In genomic region chr13:68997386-68997785, GRCm38 (mm10) we compare ENCODE assay signal across 10 mouse cellular contexts. TPM values are rescaled to one million over a fixed set of nuclear protein-coding genes. Genes with fewer than 3 reads are reported as not detected.
A peak's percentile ranks its signal among the peaks of the same experiment; 100 is the strongest.
DNase-seq lines count a peak whose midpoint lies in the region; ATAC-seq and TF ChIP-seq lines count a peak whose summit lies in the region.
"Had no signal": no experiment of that assay in that cellular context is flagged by ENCODE, and none has a peak within 500 bp of the region (broad histone marks: within the 10 kb centered on the region; RNA-seq: fewer than 3 reads in every experiment).

No protein-coding gene starts in this region.

- ATAC-seq in heart, embryonic 12.5 days (ENCODE audit: insufficient number of reproducible peaks, low FRiP score) = no peak
- no peak for ATAC-seq in forebrain, postnatal 0 days
- no peak for ATAC-seq in midbrain, embryonic 12.5 days (ENCODE audit: low FRiP score, low read depth)

- no peaks in the 10 kb centered on the region for H3K9me3 ChIP-seq in heart, embryonic 12.5 days (replicated peaks)
- no peaks in the 10 kb centered on the region for H3K9me3 ChIP-seq in forebrain, postnatal 0 days (ENCODE audit: low read length)
- H3K9me3 ChIP-seq in midbrain, embryonic 12.5 days = no peaks in the 10 kb centered on the region

- H3K27me3 ChIP-seq in heart, embryonic 12.5 days (replicated peaks) = peaks cover 57% of the 10 kb centered on the region
- H3K27me3 ChIP-seq in heart, adult 2 months (ENCODE audit: control insufficient read depth, insufficient read depth, low read length) = peaks cover 6% of the 10 kb centered on the region; the same call in 1 of the 2 replicates
- H3K27me3 ChIP-seq in forebrain, postnatal 0 days (ENCODE audit: insufficient read depth, low read length) = no peaks in the 10 kb centered on the region
- peaks cover 44% of the 10 kb centered on the region for H3K27me3 ChIP-seq in midbrain, embryonic 12.5 days

- peaks cover 12% of the 10 kb centered on the region for H3K4me1 ChIP-seq in heart, embryonic 12.5 days (replicated peaks)
- H3K4me1 ChIP-seq in heart, adult 2 months (ENCODE audit: control insufficient read depth, insufficient read depth, low read length) = no peaks in the 10 kb centered on the region
- peaks cover 3% of the 10 kb centered on the region; the same call in 1 of the 2 replicates for H3K4me1 ChIP-seq in forebrain, postnatal 0 days (ENCODE audit: insufficient read depth)
- H3K4me1 ChIP-seq in midbrain, embryonic 12.5 days = peaks cover 16% of the 10 kb centered on the region

- DNase-seq in heart, adult 2 months = no peak
- peak; percentile 44 for DNase-seq in brain, embryonic 14.5 days (ENCODE audit: low read depth)
- DNase-seq in forebrain, postnatal 0 days = no peak
- DNase-seq in right cerebral cortex, postnatal 36 days (ENCODE audit: low spot score in 2 of 2) = no peak
- no peak for DNase-seq in natural killer cell, adult 2 months (ENCODE audit: low spot score in 2 of 2)
- DNase-seq in kidney, postnatal 25 days = no peak
- DNase-seq: cerebellum, adult 8-10 months had no signal

- H3K79me2 ChIP-seq in heart, adult 2 months (replicated peaks; ENCODE audit: control insufficient read depth, insufficient read depth, low read length) = no peaks in the 10 kb centered on the region

- H3K4me2 ChIP-seq in heart, embryonic 12.5 days = peak overlapping the region; percentile 94
- peak overlapping the region; percentile 83 for H3K4me2 ChIP-seq in forebrain, postnatal 0 days (ENCODE audit: low read depth)
- peak overlapping the region; percentile 94 for H3K4me2 ChIP-seq in midbrain, embryonic 12.5 days (replicated peaks)

- no peak for TF ChIP-seq POLR2A in heart, adult 2 months (IDR thresholded peaks at IDR 0.05; ENCODE audit: insufficient read depth, low read depth, low read length)
- TF ChIP-seq POLR2A in brain, embryonic 14.5 days (IDR thresholded peaks at IDR 0.05; ENCODE audit: borderline replicate concordance, extremely low read depth, insufficient read depth, insufficient read length, poor library complexity, severe bottlenecking) = no peak

- no peaks in the 10 kb centered on the region for H3K36me3 ChIP-seq in heart, embryonic 12.5 days
- no peaks in the 10 kb centered on the region for H3K36me3 ChIP-seq in heart, adult 2 months (ENCODE audit: control insufficient read depth, insufficient read depth, low read length)
- H3K36me3 ChIP-seq in forebrain, postnatal 0 days (ENCODE audit: insufficient read depth) = no peaks in the 10 kb centered on the region
- no peaks in the 10 kb centered on the region for H3K36me3 ChIP-seq in midbrain, embryonic 12.5 days

- no peak for TF ChIP-seq EP300 in heart, adult 2 months (IDR thresholded peaks at IDR 0.05; ENCODE audit: insufficient read depth, low read depth, low read length)

- H3K4me3 ChIP-seq in heart, embryonic 12.5 days = no peak overlapping the region
- no peak overlapping the region for H3K4me3 ChIP-seq in heart, adult 2 months
- H3K4me3 ChIP-seq in forebrain, postnatal 0 days (ENCODE audit: low read depth, low read length) = peak overlapping the region; percentile 67
- H3K4me3 ChIP-seq in midbrain, embryonic 12.5 days = no peak overlapping the region

- no peak for TF ChIP-seq CTCF in heart, adult 2 months (IDR thresholded peaks at IDR 0.05)
- no peak for TF ChIP-seq CTCF in brain, embryonic 14.5 days (IDR thresholded peaks at IDR 0.05; ENCODE audit: borderline replicate concordance, extremely low read depth, insufficient read depth, insufficient read length)
- TF ChIP-seq CTCF in forebrain, postnatal 0 days (IDR thresholded peaks at IDR 0.05; ENCODE audit: low read depth) = no peak

- H3K27ac ChIP-seq in heart, embryonic 12.5 days (ENCODE audit: poor library complexity, severe bottlenecking) = no peak overlapping the region
- no peak overlapping the region for H3K27ac ChIP-seq in heart, adult 2 months
- H3K27ac ChIP-seq in forebrain, postnatal 0 days (ENCODE audit: low read depth, low read length) = no peak overlapping the region
- H3K27ac ChIP-seq in midbrain, embryonic 12.5 days (replicated peaks) = no peak overlapping the region

- intact Hi-C loops in heart, adult 2 months (cut with DNase I) = no loop called here

- WGBS in heart, embryonic 12.5 days = 16% methylated on average over 10 of the region's 10 CpGs
- 24% methylated on average over 10 of the region's 10 CpGs for WGBS in heart, adult 2 months
- 36% methylated on average over 10 of the region's 10 CpGs for WGBS in forebrain, postnatal 0 days
- 29% methylated on average over 10 of the region's 10 CpGs for WGBS in midbrain, embryonic 12.5 days

- H3K9ac ChIP-seq in heart, embryonic 12.5 days = no peak overlapping the region
- H3K9ac ChIP-seq in heart, adult 2 months (ENCODE audit: low read depth, low read length) = no peak overlapping the region
- H3K9ac ChIP-seq in forebrain, postnatal 0 days = no peak overlapping the region
- no peak overlapping the region for H3K9ac ChIP-seq in midbrain, embryonic 12.5 days (replicated peaks)

RNA-seq across cellular contexts. Expression of gene Adcy2, which starts 2.0 kb away (rescaled TPM):
- polyA plus RNA-seq in heart, embryonic 12.5 days (2016; fragmentation: Nextera tagmentation; extraction: Ambion mirVana) = 0.57 and 0.97 TPM in 2 replicates
- under 1 TPM; 0.16 to 0.32 TPM for total RNA-seq in heart, adult 2 months (2021)
- 0.41 and 0.43 TPM in 2 replicates for polyA plus RNA-seq in heart, adult 2 months (2012; rRNA removed)
- polyA plus RNA-seq in brain, embryonic 14.5 days (2012; rRNA removed) = 10.7 and 16.0 TPM in 2 replicates
- 28.5 and 32.8 TPM in 2 replicates for total RNA-seq in forebrain, postnatal 0 days (2014; rRNA removed)
- polyA plus RNA-seq in forebrain, postnatal 0 days (2015; fragmentation: Nextera tagmentation; extraction: Ambion mirVana) = 9.2 and 11.3 TPM in 2 replicates
- 1.7 and 2.5 TPM in 2 replicates for polyA plus RNA-seq in midbrain, embryonic 12.5 days (2016; fragmentation: Nextera tagmentation; extraction: Ambion mirVana)
- polyA plus RNA-seq: C2C12 had no signal
